Mouse (Mus musculus) midbrain, embryonic 11.5 days (tissue): ENCODE measurements around the gene Cfap299. TPM values are rescaled to one million over a fixed set of nuclear protein-coding genes. Genes with fewer than 3 reads are reported as not detected.

Experiments
- ATAC-seq: fragments of 200-750 bp; cut with Nextera tagmentation; 2 replicates; pipeline ENCODE4 v1.8.0; 2017; ENCODE audit warnings: moderate TSS enrichment, moderate library complexity; ENCODE audit not compliant: low FRiP score
- DNase-seq: peaks from one replicate; pipeline ENCODE4 v3.0.0; 2015; ENCODE audit warnings: low spot score; ENCODE audit errors: missing footprints
- H3K27ac ChIP-seq: fragments of 300-500 bp; sonication (generic); 2 replicates; pipeline ENCODE4 v1.5.1; 2014; ENCODE audit warnings: low read depth, low read length
- H3K27me3 ChIP-seq: fragments of 300-500 bp; sonication (generic); 2 replicates; pipeline ENCODE4 v1.6.1; 2014; ENCODE audit warnings: mild to moderate bottlenecking, low read length, moderate library complexity, mixed read lengths; ENCODE audit not compliant: control insufficient read depth, insufficient read depth
- H3K36me3 ChIP-seq: fragments of 300-500 bp; sonication (generic); 2 replicates; pipeline ENCODE4 v1.6.1; 2014; ENCODE audit warnings: mild to moderate bottlenecking, low read length, moderate library complexity, mixed read lengths; ENCODE audit not compliant: control insufficient read depth, insufficient read depth
- H3K4me1 ChIP-seq: fragments of 300-500 bp; sonication (generic); 2 replicates; pipeline ENCODE4 v1.6.1; 2014; ENCODE audit warnings: low read length; ENCODE audit not compliant: control insufficient read depth, insufficient read depth
- H3K4me2 ChIP-seq: fragments of 300-500 bp; sonication (generic); 2 replicates; pipeline ENCODE4 v1.6.1; 2014; ENCODE audit warnings: mild to moderate bottlenecking, moderate library complexity
- H3K4me3 ChIP-seq: fragments of 300-500 bp; sonication (generic); 2 replicates; pipeline ENCODE4 v1.5.1; 2014; ENCODE audit warnings: low read depth, low read length
- H3K9ac ChIP-seq: fragments of 300-500 bp; sonication (generic); 2 replicates; pipeline ENCODE4 v1.6.1; 2014; ENCODE audit warnings: low read length
- H3K9me3 ChIP-seq: fragments of 300-500 bp; sonication (generic); 2 replicates; pipeline ENCODE4 v1.6.1; 2016; ENCODE audit warnings: low read length; ENCODE audit not compliant: control insufficient read depth
- WGBS: fragments of 180-500 bp; shearing (Covaris S2); extraction: QIAGEN DNeasy Blood & Tissue Kit; methylation state at CpG from one replicate; pipeline ENCODE4 v1.1.7; 2014; 5-methylcytosine and 5-hydroxymethylcytosine counted together
- microRNA counts: library from miRNA; unstranded; fragments of <30 nt; microRNA quantifications from one replicate; lab custom pipeline; 2015
- microRNA-seq: library from miRNA; unstranded; fragments of <30 nt; microRNA quantifications from one replicate; pipeline ENCODE4, GENCODE M21; 2017
- polyA plus RNA-seq: library from polyadenylated mRNA; unstranded; fragments of >200 nt; fragmentation: Nextera tagmentation; extraction: Ambion mirVana; gene quantifications from 2 replicates; pipeline ENCODE4 v1.2.1, GENCODE M21; 2014

Gene Cfap299
- polyA plus RNA-seq, 1 experiment from 2014 or later, result 0.37 TPM

DNA sequence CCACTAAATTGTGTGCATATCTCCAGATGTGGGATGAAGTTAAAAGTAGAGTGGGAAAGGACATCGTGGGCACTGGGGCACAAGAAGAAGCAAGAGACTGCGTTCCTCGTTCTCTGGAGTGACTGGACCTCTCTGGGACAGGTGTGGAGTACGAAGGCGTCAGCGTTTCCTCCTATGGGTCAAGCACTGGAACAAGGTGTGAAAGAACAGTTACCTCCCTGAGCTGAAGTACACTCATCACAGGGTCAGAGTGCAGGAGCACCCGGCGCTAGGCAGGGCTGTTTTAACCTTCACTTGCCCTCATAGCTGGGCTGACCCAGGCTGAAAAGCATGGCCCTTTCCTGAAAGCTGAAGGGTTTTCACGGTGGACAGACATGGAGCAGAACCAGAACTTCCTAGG lies 504.7 kb downstream of the Cfap299 start:
- no peaks in the 10 kb centered on the region for H3K4me1 ChIP-seq
- DNase-seq, result no peak
- H3K4me2 ChIP-seq, result no peak overlapping the region
- H3K27me3 ChIP-seq, result no peaks in the 10 kb centered on the region
- H3K9me3 ChIP-seq, result no peaks in the 10 kb centered on the region
- H3K36me3 ChIP-seq, result no peaks in the 10 kb centered on the region
- no peak overlapping the region for H3K4me3 ChIP-seq
- H3K27ac ChIP-seq, result no peak overlapping the region
- WGBS, result 84% methylated on average over 9 of the region's 9 CpGs
- no peak for ATAC-seq
- H3K9ac ChIP-seq, result no peak overlapping the region

DNA sequence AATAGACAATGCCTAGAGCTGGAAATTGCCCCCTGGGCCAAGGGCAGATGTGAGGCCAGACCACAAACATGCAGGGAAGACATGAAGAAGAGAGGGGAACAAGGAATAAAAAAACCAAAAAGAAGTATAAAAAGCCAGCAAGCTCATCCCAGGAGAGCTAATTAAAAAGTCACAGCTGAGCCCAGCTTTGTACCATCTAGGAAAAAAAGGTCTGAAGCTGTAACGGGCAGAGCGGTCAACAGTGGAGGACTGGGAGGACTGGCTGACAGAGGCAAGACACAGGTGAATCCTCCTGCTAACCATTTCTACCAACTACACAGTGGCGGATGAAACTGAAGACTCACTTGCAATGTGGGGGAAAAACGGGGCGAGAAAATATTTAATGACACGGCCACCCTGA lies 505.2 kb downstream of the Cfap299 start:
- Histone ChIP-seq H3K4me1 (no peaks in the 10 kb centered on the region), H3K9ac (no peak overlapping the region), H3K36me3 (no peaks in the 10 kb centered on the region), H3K27ac (no peak overlapping the region), H3K9me3 (no peaks in the 10 kb centered on the region), H3K4me2 (no peak overlapping the region), H3K27me3 (no peaks in the 10 kb centered on the region), H3K4me3 (no peak overlapping the region)
- no peak for DNase-seq
- ATAC-seq, result no peak
- WGBS, result 84% methylated on average over 6 of the region's 6 CpGs

DNA sequence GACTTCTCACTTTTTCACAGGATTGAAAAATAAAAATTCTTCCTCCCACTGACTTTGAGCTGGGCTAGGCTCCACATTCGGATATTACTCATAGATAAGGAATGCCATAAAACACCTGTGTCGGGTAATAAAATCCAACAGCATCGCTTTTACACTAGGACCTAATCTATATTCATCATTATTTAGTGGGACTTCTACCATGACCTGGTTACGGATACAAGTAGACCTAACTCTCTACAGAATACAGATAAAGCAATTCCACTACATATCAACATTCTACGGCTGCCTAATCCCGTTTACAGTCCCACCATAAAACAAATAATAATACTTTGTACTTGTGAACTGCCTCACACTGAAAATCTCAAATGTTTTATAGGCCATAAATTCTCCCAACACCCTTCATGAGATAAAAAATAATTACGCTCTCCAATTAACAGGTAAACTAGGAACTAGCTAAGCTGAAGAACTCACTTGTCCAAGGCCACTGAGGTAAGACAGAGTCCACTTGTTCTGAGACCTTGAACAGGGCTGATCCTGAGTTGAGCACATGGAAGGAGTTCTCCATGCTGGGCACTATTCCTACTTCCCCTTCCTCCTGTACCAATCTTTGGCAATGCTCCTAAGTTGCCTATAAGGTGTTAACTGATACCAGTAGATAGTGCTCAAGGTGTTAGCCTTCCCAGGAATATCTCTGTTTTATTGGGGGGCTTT lies 513.7 kb downstream of the Cfap299 start:
- H3K4me3 ChIP-seq, result no peak overlapping the region
- H3K27me3 ChIP-seq, result no peaks in the 10 kb centered on the region
- H3K4me1 ChIP-seq, result no peaks in the 10 kb centered on the region
- H3K9ac ChIP-seq, result no peak overlapping the region
- H3K36me3 ChIP-seq, result no peaks in the 10 kb centered on the region
- H3K4me2 ChIP-seq, result no peak overlapping the region
- H3K9me3 ChIP-seq, result no peaks in the 10 kb centered on the region
- ATAC-seq (no peak), DNase-seq (no peak)
- WGBS, result 91% methylated on average over 7 of the region's 7 CpGs
- H3K27ac ChIP-seq, result no peak overlapping the region

DNA sequence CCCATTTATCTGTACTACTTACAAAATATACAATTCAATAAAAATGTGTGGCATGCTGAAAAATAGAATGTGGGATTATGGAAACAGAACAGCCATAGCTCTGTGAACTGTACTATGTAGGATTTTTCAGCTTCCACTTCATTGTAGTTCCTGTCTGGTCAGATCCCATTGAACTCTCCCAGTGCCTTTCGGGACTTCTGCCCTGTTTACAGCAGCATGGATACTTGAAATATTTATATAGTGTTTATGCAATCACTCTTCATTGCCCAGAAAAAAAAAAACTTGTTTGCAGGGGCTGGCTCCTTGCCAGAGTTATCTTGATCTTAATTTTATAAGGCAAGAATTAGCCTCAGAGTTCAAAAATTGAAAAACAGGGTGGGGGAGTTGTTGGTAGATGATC lies 515.6 kb downstream of the Cfap299 start:
- Histone ChIP-seq H3K9ac (no peak overlapping the region), H3K27ac (no peak overlapping the region), H3K36me3 (no peaks in the 10 kb centered on the region), H3K9me3 (no peaks in the 10 kb centered on the region), H3K4me1 (no peaks in the 10 kb centered on the region), H3K4me2 (no peak overlapping the region), H3K4me3 (no peak overlapping the region), H3K27me3 (no peaks in the 10 kb centered on the region)
- DNase-seq, result no peak
- no peak for ATAC-seq
- 84% methylated on average over 1 of the region's 1 CpGs for WGBS

MicroRNA genes within 50 kb of the gene (microRNA counts, 519-probe panel; counts per million panel counts)
- not detected for microRNA mmu-miR-703 (lab: Ali Mortazavi, UCI)

Small RNA genes within 50 kb of the gene (microRNA-seq; reads per million reads assigned to microRNA genes)
- not detected for gene Mir703

Other genes starting within 250 kb of the Cfap299 start
- gene Prdm8, start 162.1 kb upstream of the Cfap299 start, polyA plus RNA-seq, result 1.0 and 1.7 TPM in 2 replicates
- 0.15 TPM in 1 of 2 replicates, not detected in the other for gene Fgf5, start 75.1 kb upstream of the Cfap299 start, polyA plus RNA-seq
- not detected in 2 replicates for gene Gm11111, start 223.4 kb downstream of the Cfap299 start, polyA plus RNA-seq